Mouse (Mus musculus) CH12.LX (cell line): Measurements from ENCODE around the gene Vps35l. TPM values are rescaled to one million over a fixed set of nuclear protein-coding genes. Genes with fewer than 3 reads are reported as not detected.

Experiments
- DNase-seq: peaks from one replicate; pipeline ENCODE4 v3.0.0-alpha.2; 2013; ENCODE audit errors: extremely low read depth
- H3K27ac ChIP-seq: 2 replicates; pipeline ENCODE4 v1.5.1; 2012; ENCODE audit warnings: low read depth, mild to moderate bottlenecking, control low read depth, moderate library complexity; ENCODE audit not compliant: insufficient read depth
- H3K27me3 ChIP-seq: replicated peaks from 2 replicates; pipeline ENCODE3; 2012; ENCODE audit warnings: inconsistent platforms
- H3K36me3 ChIP-seq, 2 experiments: replicated peaks in 1 of 2; 2 replicates each; pipeline versions ENCODE3 to v1.6.1; 2012; ENCODE audit warnings: inconsistent platforms in 1 of 2, low read length in 1 of 2, mild to moderate bottlenecking in 1 of 2, mixed read lengths in 1 of 2, moderate library complexity in 1 of 2; ENCODE audit not compliant: control insufficient read depth in 1 of 2, insufficient read depth in 1 of 2
- H3K4me1 ChIP-seq, 2 experiments: 2 replicates each; pipeline ENCODE4 v1.6.1; 2012; ENCODE audit warnings: inconsistent platforms in 1 of 2, moderate library complexity in 1 of 2; ENCODE audit not compliant: insufficient read depth in 2 of 2, control insufficient read depth in 1 of 2
- H3K4me2 ChIP-seq: 2 replicates; pipeline ENCODE4 v1.6.1; 2012; ENCODE audit warnings: low read depth, mild to moderate bottlenecking, control low read depth; ENCODE audit not compliant: poor library complexity, insufficient read depth, severe bottlenecking
- H3K4me3 ChIP-seq, 3 experiments: fragments of 150-350 bp in 1 of 3; sonication (generic) in 1 of 3; replicated peaks in 1 of 3; 2 replicates each; pipeline versions ENCODE3 to v1.5.1; 2011 to 2012; ENCODE audit warnings: low read depth in 2 of 3, low read length in 2 of 3, mild to moderate bottlenecking in 2 of 3, moderate library complexity in 2 of 3, control low read depth in 1 of 3, improper control_type of control experiment in 1 of 3, inconsistent platforms in 1 of 3, mixed read lengths in 1 of 3; ENCODE audit not compliant: poor library complexity in 1 of 3
- H3K79me2 ChIP-seq: replicated peaks from 2 replicates; pipeline ENCODE4 v1.6.1; 2012; ENCODE audit warnings: mild to moderate bottlenecking, moderate library complexity; ENCODE audit not compliant: control insufficient read depth, poor library complexity, insufficient read depth, severe bottlenecking; ENCODE audit errors: extremely low read depth
- H3K9ac ChIP-seq: 2 replicates; pipeline ENCODE4 v1.6.1; 2012; ENCODE audit warnings: low read depth, mild to moderate bottlenecking, control low read depth, moderate library complexity; ENCODE audit not compliant: insufficient read depth
- H3K9me3 ChIP-seq: replicated peaks from 2 replicates; pipeline ENCODE3; 2012; ENCODE audit warnings: low read length, inconsistent platforms, mixed read lengths
- BHLHE40 ChIP-seq: IDR thresholded peaks from 2 replicates; pipeline ENCODE4 v1.6.1; 2011; ENCODE audit warnings: mild to moderate bottlenecking, low read depth, low read length, improper control_type of control experiment
- ELF1 ChIP-seq: IDR thresholded peaks from 2 replicates; pipeline ENCODE4 v1.6.1; 2014; ENCODE audit warnings: low read depth, mild to moderate bottlenecking, inconsistent platforms, low read length, improper control_type of control experiment
- ETS1 ChIP-seq: conservative IDR thresholded peaks from 2 replicates; pipeline ENCODE4 v1.6.1; 2012; ENCODE audit warnings: low read depth, mild to moderate bottlenecking, inconsistent platforms, low read length, improper control_type of control experiment, moderate library complexity
- HCFC1 ChIP-seq: IDR thresholded peaks from 2 replicates; pipeline ENCODE4 v1.6.1; 2012; ENCODE audit warnings: low read depth, mild to moderate bottlenecking, inconsistent platforms, low read length, improper control_type of control experiment
- IRF4 ChIP-seq: IDR thresholded peaks from 2 replicates; pipeline ENCODE4 v1.6.1; 2014; ENCODE audit warnings: low read depth, mild to moderate bottlenecking, inconsistent platforms, low read length, improper control_type of control experiment
- JUN ChIP-seq: IDR thresholded peaks from 2 replicates; pipeline ENCODE4 v1.6.1; 2011; ENCODE audit warnings: low read depth, mild to moderate bottlenecking, low read length, improper control_type of control experiment, moderate library complexity; ENCODE audit not compliant: insufficient read depth
- KAT2A ChIP-seq: IDR thresholded peaks from 2 replicates; pipeline ENCODE4 v1.6.1; 2012; ENCODE audit warnings: low read length, improper control_type of control experiment, inconsistent platforms; ENCODE audit not compliant: insufficient replicate concordance
- MAFK ChIP-seq: IDR thresholded peaks from 2 replicates; pipeline ENCODE4 v1.6.1; 2011; ENCODE audit warnings: low read length, improper control_type of control experiment; ENCODE audit not compliant: insufficient replicate concordance
- MAX ChIP-seq: IDR thresholded peaks from 2 replicates; pipeline ENCODE4 v1.6.1; 2011; ENCODE audit warnings: low read length, improper control_type of control experiment
- MEF2A ChIP-seq: IDR thresholded peaks from 2 replicates; pipeline ENCODE4 v1.6.1; 2014; ENCODE audit warnings: low read depth, mild to moderate bottlenecking, inconsistent platforms, low read length, improper control_type of control experiment, borderline replicate concordance
- MXI1 ChIP-seq: IDR thresholded peaks from 2 replicates; pipeline ENCODE4 v1.6.1; 2011; ENCODE audit warnings: mild to moderate bottlenecking, low read depth, low read length, improper control_type of control experiment
- MYC ChIP-seq: IDR thresholded peaks from 2 replicates; pipeline ENCODE4 v1.6.1; 2011; ENCODE audit warnings: low read depth, mild to moderate bottlenecking, improper control_type of control experiment, low read length
- NELFE ChIP-seq: IDR thresholded peaks from 2 replicates; pipeline ENCODE4 v1.6.1; 2011; ENCODE audit warnings: low read depth, low read length, improper control_type of control experiment
- PAX5 ChIP-seq: IDR thresholded peaks from 2 replicates; pipeline ENCODE4 v1.6.1; 2012; ENCODE audit warnings: low read length, inconsistent platforms, mixed read lengths
- POLR2AphosphoS2 ChIP-seq: IDR thresholded peaks from 2 replicates; pipeline ENCODE4 v1.6.1; 2011; ENCODE audit warnings: low read depth, low read length, improper control_type of control experiment
- RAD21 ChIP-seq: IDR thresholded peaks from 2 replicates; pipeline ENCODE4 v1.6.1; 2011; ENCODE audit warnings: low read depth, mild to moderate bottlenecking, low read length, improper control_type of control experiment, moderate library complexity
- RCOR1 ChIP-seq: conservative IDR thresholded peaks from 2 replicates; pipeline ENCODE4 v1.6.1; 2012; ENCODE audit warnings: low read depth, mild to moderate bottlenecking, inconsistent platforms, low read length, improper control_type of control experiment
- SIN3A ChIP-seq: IDR thresholded peaks from 2 replicates; pipeline ENCODE4 v1.6.1; 2012; ENCODE audit warnings: low read length, improper control_type of control experiment, inconsistent platforms
- SMC3 ChIP-seq: IDR thresholded peaks from 2 replicates; pipeline ENCODE4 v1.6.1; 2011; ENCODE audit warnings: low read depth, low read length, improper control_type of control experiment
- TBP ChIP-seq: conservative IDR thresholded peaks from 2 replicates; pipeline ENCODE4 v1.6.1; 2011; ENCODE audit warnings: low read depth, low read length, improper control_type of control experiment
- TCF12 ChIP-seq: IDR thresholded peaks from 2 replicates; pipeline ENCODE4 v1.6.1; 2014; ENCODE audit warnings: low read depth, mild to moderate bottlenecking, inconsistent platforms, low read length, improper control_type of control experiment
- USF1 ChIP-seq: IDR thresholded peaks from 2 replicates; pipeline ENCODE4 v1.6.1; 2014; ENCODE audit warnings: low read depth, mild to moderate bottlenecking, inconsistent platforms, low read length, improper control_type of control experiment
- ZC3H11A ChIP-seq: IDR thresholded peaks from 2 replicates; pipeline ENCODE4 v1.6.1; 2012; ENCODE audit warnings: low read depth, mild to moderate bottlenecking, inconsistent platforms, low read length, improper control_type of control experiment
- dilution Hi-C: fragments of 300-500 bp; cut with MboI; formaldehyde crosslinking; loops from 2 replicates; pipeline ENCODE4 v1.14.3; 2020; ENCODE audit warnings: low sequenced_read_pairs; ENCODE audit not compliant: extremely low pct_unique_long_range_greater_than_20kb, extremely low pct_ligation_motif_present
- in situ Hi-C: fragments of 300-500 bp; cut with MboI; formaldehyde crosslinking; loops from 3 replicates; pipeline ENCODE4 v1.14.3; 2019; ENCODE audit warnings: low sequenced_read_pairs, low pct_ligation_motif_present, low pct_unique_long_range_greater_than_20kb, mixed read lengths
- polyA plus RNA-seq: library from polyadenylated mRNA; unstranded; fragments of >175 nt; gene quantifications from 2 replicates; pipeline ENCODE4 v1.2.1, GENCODE M21; 2012; ENCODE audit warnings: low read depth; ENCODE audit not compliant: insufficient read length
- total RNA-seq, 2 experiments: library from RNA; depleted of rRNA; stranded (reverse); fragments of 300-350 nt in 1 of 2; fragments of >200 nt in 1 of 2; gene quantifications; 2 replicates each; pipeline ENCODE4 v1.2.3; 2012 to 2014

Gene Vps35l
- total and polyA plus RNA-seq, 3 experiments: 43.9 to 57.7 (median 54.7) TPM

- Histone ChIP-seq H3K79me2 (no peaks in the 10 kb centered on the region), H3K4me3 (no peak overlapping the region), H3K27ac (no peak overlapping the region), H3K27me3 (no peaks in the 10 kb centered on the region), H3K4me1 (no peaks in the 10 kb centered on the region), H3K9ac (no peak overlapping the region), H3K4me2 (no peak overlapping the region), H3K9me3 (no peaks in the 10 kb centered on the region), H3K36me3 (peaks cover 50 to 82% of the 10 kb centered on the region in 2 experiments)
- TF ChIP-seq MEF2A (no peak), RCOR1 (no peak), MYC (no peak), TBP (no peak), USF1 (no peak), TCF12 (no peak), JUN (no peak), BHLHE40 (no peak), IRF4 (no peak), MAX (no peak), NELFE (no peak), ZC3H11A (no peak), KAT2A (no peak), ETS1 (no peak)
- DNase-seq: no peak
- dilution Hi-C loops: no loop called here
- in situ Hi-C loops: no loop called here
Measured at GRCm38 (mm10) chr7:118816275-118816674, 76.2 kb downstream of the Vps35l start.

- no peak for DNase-seq
- Histone ChIP-seq H3K27ac (no peak overlapping the region), H3K36me3 (peaks cover 48 to 83% of the 10 kb centered on the region in 2 experiments), H3K4me3 (no peak overlapping the region), H3K4me1 (no peaks in the 10 kb centered on the region), H3K27me3 (no peaks in the 10 kb centered on the region), H3K9me3 (no peaks in the 10 kb centered on the region), H3K9ac (no peak overlapping the region), H3K4me2 (no peak overlapping the region), H3K79me2 (no peaks in the 10 kb centered on the region)
- dilution Hi-C loops: no loop called here
- TF ChIP-seq SIN3A (no peak), ELF1 (no peak), RAD21 (no peak), POLR2AphosphoS2 (no peak), MXI1 (no peak), TBP (no peak), JUN (no peak), MYC (no peak), USF1 (no peak), SMC3 (no peak), PAX5 (no peak), HCFC1 (no peak), MAFK (no peak)
- in situ Hi-C loops: no loop called here
Measured at GRCm38 (mm10) chr7:118817741-118818140, 77.7 kb downstream of the Vps35l start.
